In genomic region chr5:36128513-36128912, GRCm38 (mm10) we compare ENCODE assay signal across 20 mouse cellular contexts.
DNase-seq lines count a peak whose midpoint lies in the region; ATAC-seq and TF ChIP-seq lines count a peak whose summit lies in the region.
"Had no signal": no experiment of that assay in that cellular context is flagged by ENCODE, and none has a peak within 500 bp of the region (broad histone marks: within the 10 kb centered on the region; RNA-seq: fewer than 3 reads in every experiment).

No protein-coding gene starts in this region.

- TF ChIP-seq CTCF in lung, postnatal 0 days (IDR thresholded peaks at IDR 0.05), result no peak
- TF ChIP-seq CTCF in lung, adult 2 months (IDR thresholded peaks at IDR 0.05; ENCODE audit: insufficient read depth, low read length), result no peak

- ATAC-seq in heart, embryonic 11.5 days (replicated peaks; ENCODE audit: insufficient number of reproducible peaks, low FRiP score, low TSS enrichment), result no peak
- ATAC-seq in heart, embryonic 12.5 days (ENCODE audit: insufficient number of reproducible peaks, low FRiP score), result no peak
- ATAC-seq in lung, postnatal 0 days, result peak; percentile 74
- ATAC-seq in heart, embryonic 14.5 days (ENCODE audit: insufficient number of reproducible peaks, insufficient read depth, low FRiP score, low read depth), result peak; percentile 42; the same call in 1 of the 2 replicates
- peak; percentile 42; the same call in 1 of the 2 replicates for ATAC-seq in limb, embryonic 15.5 days (ENCODE audit: insufficient number of reproducible peaks, low FRiP score, low TSS enrichment, low read depth)
- ATAC-seq: forebrain, embryonic 14.5 days; intestine, postnatal 0 days; liver, postnatal 0 days had no signal

- no peak overlapping the region for H3K4me3 ChIP-seq in heart, embryonic 11.5 days (ENCODE audit: low read depth, low read length)
- H3K4me3 ChIP-seq in heart, embryonic 12.5 days, result no peak overlapping the region
- no peak overlapping the region for H3K4me3 ChIP-seq in lung, postnatal 0 days (ENCODE audit: low read depth, low read length)
- no peak overlapping the region for H3K4me3 ChIP-seq in lung, adult 2 months (replicated peaks; ENCODE audit: extremely low read depth, low read depth, low read length)
- H3K4me3 ChIP-seq in heart, embryonic 14.5 days (ENCODE audit: control insufficient read depth in 1 of 2, insufficient read depth in 1 of 2, low read depth in 1 of 2, low read length in 2 of 2), result no peak overlapping the region
- no peak overlapping the region for H3K4me3 ChIP-seq in limb, embryonic 15.5 days
- H3K4me3 ChIP-seq: heart, adult 2 months; kidney, embryonic 15.5 days; neural tube, embryonic 12.5 days had no signal

- DNase-seq in lung, postnatal 0 days (ENCODE audit: low spot score), result peak; percentile 33
- DNase-seq in lung, adult 2 months, result no peak
- DNase-seq in kidney, postnatal 10 days, result no peak
- DNase-seq: adrenal gland, postnatal 36 days; cerebellum, adult 2 months; gastrocnemius, postnatal 14 days; layer of hippocampus, postnatal 36 days; liver, postnatal 0 days; right cerebral cortex, postnatal 4 days had no signal

- no peaks in the 10 kb centered on the region for H3K36me3 ChIP-seq in heart, embryonic 11.5 days (ENCODE audit: control insufficient read depth, insufficient read depth, low read length)
- H3K36me3 ChIP-seq in heart, embryonic 12.5 days, result no peaks in the 10 kb centered on the region
- H3K36me3 ChIP-seq in lung, postnatal 0 days (ENCODE audit: insufficient read depth, low read length), result no peaks in the 10 kb centered on the region
- no peaks in the 10 kb centered on the region for H3K36me3 ChIP-seq in heart, embryonic 14.5 days (ENCODE audit: control insufficient read depth, insufficient read depth, low read length)
- H3K36me3 ChIP-seq in limb, embryonic 15.5 days, result no peaks in the 10 kb centered on the region
- H3K36me3 ChIP-seq: kidney, embryonic 15.5 days; neural tube, embryonic 12.5 days had no signal

- peaks cover 12% of the 10 kb centered on the region for H3K4me1 ChIP-seq in heart, embryonic 11.5 days (ENCODE audit: control insufficient read depth, insufficient read depth, low read length)
- H3K4me1 ChIP-seq in heart, embryonic 12.5 days (replicated peaks), result peaks cover 39% of the 10 kb centered on the region
- no peaks in the 10 kb centered on the region for H3K4me1 ChIP-seq in lung, postnatal 0 days (ENCODE audit: insufficient read depth, low read depth, low read length)
- H3K4me1 ChIP-seq in lung, adult 2 months (ENCODE audit: control insufficient read depth, insufficient read depth, low read length), result peaks cover 5% of the 10 kb centered on the region; the same call in 1 of the 2 replicates
- peaks cover 16 to 40% of the 10 kb centered on the region in 2 experiments for H3K4me1 ChIP-seq in heart, embryonic 14.5 days (ENCODE audit: control insufficient read depth in 2 of 2, insufficient read depth in 2 of 2, low read length in 2 of 2)
- peaks cover 24% of the 10 kb centered on the region for H3K4me1 ChIP-seq in limb, embryonic 15.5 days
- H3K4me1 ChIP-seq: kidney, embryonic 15.5 days had no signal

- H3K27me3 ChIP-seq in heart, embryonic 11.5 days (ENCODE audit: control insufficient read depth, insufficient read depth, low read length), result no peaks in the 10 kb centered on the region
- H3K27me3 ChIP-seq in heart, embryonic 12.5 days (replicated peaks), result no peaks in the 10 kb centered on the region
- no peaks in the 10 kb centered on the region for H3K27me3 ChIP-seq in lung, postnatal 0 days (replicated peaks; ENCODE audit: insufficient read depth, low read length)
- no peaks in the 10 kb centered on the region for H3K27me3 ChIP-seq in heart, embryonic 14.5 days (ENCODE audit: control insufficient read depth, insufficient read depth, low read length)
- H3K27me3 ChIP-seq in limb, embryonic 15.5 days, result no peaks in the 10 kb centered on the region
- H3K27me3 ChIP-seq: kidney, embryonic 15.5 days; neural tube, embryonic 12.5 days had no signal

- no peak for TF ChIP-seq EP300 in lung, postnatal 0 days (IDR thresholded peaks at IDR 0.05)

- H3K27ac ChIP-seq in heart, embryonic 11.5 days (ENCODE audit: low read depth, low read length), result peak overlapping the region; percentile 47; the same call in 1 of the 2 replicates
- H3K27ac ChIP-seq in heart, embryonic 12.5 days (ENCODE audit: poor library complexity, severe bottlenecking), result no peak overlapping the region
- no peak overlapping the region for H3K27ac ChIP-seq in lung, postnatal 0 days (ENCODE audit: low read length)
- peak overlapping the region in 1 of 2 experiments; percentile 67; a peak in 2 of 4 replicates for H3K27ac ChIP-seq in heart, embryonic 14.5 days (replicated peaks in 1 of 2; ENCODE audit: control insufficient read depth in 1 of 2, insufficient read depth in 1 of 2, low read depth in 2 of 2, low read length in 2 of 2)
- peak overlapping the region; percentile 38; the same call in 1 of the 2 replicates for H3K27ac ChIP-seq in limb, embryonic 15.5 days
- H3K27ac ChIP-seq: heart, adult 2 months; hindbrain, embryonic 14.5 days; kidney, embryonic 15.5 days; neural tube, embryonic 12.5 days; stomach, postnatal 0 days had no signal

- H3K9me3 ChIP-seq in heart, embryonic 11.5 days (replicated peaks; ENCODE audit: control insufficient read depth, low read length), result no peaks in the 10 kb centered on the region
- H3K9me3 ChIP-seq in heart, embryonic 12.5 days (replicated peaks), result no peaks in the 10 kb centered on the region
- no peaks in the 10 kb centered on the region for H3K9me3 ChIP-seq in lung, postnatal 0 days (ENCODE audit: low read length)
- no peaks in the 10 kb centered on the region for H3K9me3 ChIP-seq in heart, embryonic 14.5 days (ENCODE audit: control insufficient read depth, low read length)
- no peaks in the 10 kb centered on the region for H3K9me3 ChIP-seq in limb, embryonic 15.5 days
- H3K9me3 ChIP-seq: kidney, embryonic 15.5 days; neural tube, embryonic 12.5 days had no signal

- H3K4me2 ChIP-seq in heart, embryonic 11.5 days, result no peak overlapping the region
- H3K4me2 ChIP-seq in heart, embryonic 12.5 days, result no peak overlapping the region
- H3K4me2 ChIP-seq in lung, postnatal 0 days (replicated peaks; ENCODE audit: low read depth, low read length), result no peak overlapping the region
- no peak overlapping the region for H3K4me2 ChIP-seq in heart, embryonic 14.5 days (ENCODE audit: low read length)
- H3K4me2 ChIP-seq in limb, embryonic 15.5 days, result no peak overlapping the region
- H3K4me2 ChIP-seq: hindbrain, embryonic 14.5 days; kidney, embryonic 15.5 days; neural tube, embryonic 12.5 days had no signal

- WGBS in heart, embryonic 11.5 days (ENCODE audit: insufficient replicate concordance), result 39% methylated on average over 3 of the region's 3 CpGs
- 41% methylated on average over 3 of the region's 3 CpGs for WGBS in heart, embryonic 12.5 days
- WGBS in lung, postnatal 0 days, result 36% methylated on average over 3 of the region's 3 CpGs
- 52% methylated on average over 3 of the region's 3 CpGs for WGBS in lung, adult 2 months
- WGBS in heart, embryonic 14.5 days, result 24% methylated on average over 3 of the region's 3 CpGs
- 44% methylated on average over 3 of the region's 3 CpGs for WGBS in limb, embryonic 15.5 days

- no peak for TF ChIP-seq POLR2A in lung, adult 2 months (IDR thresholded peaks at IDR 0.05; ENCODE audit: borderline replicate concordance, extremely low read depth, low read depth, low read length)

- H3K9ac ChIP-seq in heart, embryonic 11.5 days (ENCODE audit: low read depth, low read length), result no peak overlapping the region
- no peak overlapping the region for H3K9ac ChIP-seq in heart, embryonic 12.5 days
- no peak overlapping the region for H3K9ac ChIP-seq in lung, postnatal 0 days (replicated peaks; ENCODE audit: low read depth)
- H3K9ac ChIP-seq in heart, embryonic 14.5 days (ENCODE audit: low read length), result no peak overlapping the region
- H3K9ac ChIP-seq in limb, embryonic 15.5 days, result no peak overlapping the region
- H3K9ac ChIP-seq: hindbrain, embryonic 14.5 days; kidney, embryonic 15.5 days; liver, postnatal 0 days; neural tube, embryonic 12.5 days had no signal

Comparison
In these comparisons a context has a peak if more than half of its experiments do, and no peak if none do; other contexts are left out.
1. ATAC-seq: peak in lung, postnatal 0 days (single experiment), heart, embryonic 14.5 days (single experiment) and limb, embryonic 15.5 days (single experiment); none in heart, embryonic 11.5 days (single experiment) and heart, embryonic 12.5 days (single experiment).
2. H3K27ac ChIP-seq: peak in heart, embryonic 11.5 days (single experiment) and limb, embryonic 15.5 days (single experiment); none in heart, embryonic 12.5 days (single experiment) and lung, postnatal 0 days (single experiment).